Comparison of ENCODE assay signal across 14 mouse cellular contexts in genomic region chr4:117655500-117655863, GRCm38 (mm10). TPM values are rescaled to one million over a fixed set of nuclear protein-coding genes. Genes with fewer than 3 reads are reported as not detected.
A peak's percentile ranks its signal among the peaks of the same experiment; 100 is the strongest.
DNase-seq lines count a peak whose midpoint lies in the region; ATAC-seq lines count a peak whose summit lies in the region.
"Had no signal": no experiment of that assay in that cellular context is flagged by ENCODE, and none has a peak within 500 bp of the region (broad histone marks: within the 10 kb centered on the region; RNA-seq: fewer than 3 reads in every experiment).

No protein-coding gene starts in this region.

- H3K4me2 ChIP-seq in midbrain, embryonic 16.5 days (ENCODE audit: low read length) = no peak overlapping the region
- H3K4me2 ChIP-seq in forebrain, embryonic 11.5 days (ENCODE audit: low read depth, low read length, severe bottlenecking) = no peak overlapping the region
- no peak overlapping the region for H3K4me2 ChIP-seq in hindbrain, embryonic 14.5 days (replicated peaks)
- H3K4me2 ChIP-seq in midbrain, embryonic 15.5 days = no peak overlapping the region
- H3K4me2 ChIP-seq in intestine, embryonic 16.5 days (ENCODE audit: low read depth, low read length) = no peak overlapping the region
- H3K4me2 ChIP-seq: kidney, embryonic 15.5 days; lung, embryonic 15.5 days had no signal

- no peak for ATAC-seq in midbrain, embryonic 16.5 days
- no peak for ATAC-seq in forebrain, embryonic 11.5 days (replicated peaks; ENCODE audit: low FRiP score)
- ATAC-seq in hindbrain, embryonic 14.5 days (ENCODE audit: low FRiP score) = no peak
- ATAC-seq in midbrain, embryonic 15.5 days (replicated peaks) = no peak; the same call in 1 of the 2 replicates
- no peak for ATAC-seq in intestine, embryonic 16.5 days

- H3K27ac ChIP-seq in midbrain, embryonic 10.5 days (replicated peaks) = peak overlapping the region; percentile 75
- H3K27ac ChIP-seq in midbrain, embryonic 16.5 days (ENCODE audit: low read length) = no peak overlapping the region; the same call in 1 of the 2 replicates
- H3K27ac ChIP-seq in forebrain, embryonic 11.5 days (ENCODE audit: low read depth, low read length) = peak overlapping the region; percentile 66; the same call in 1 of the 2 replicates
- 0 out of 2 replicates have a peak overlapping the region, but pooled peaks have one; percentile 41 for H3K27ac ChIP-seq in hindbrain, embryonic 14.5 days
- peak overlapping the region; percentile 67; the same call in 1 of the 2 replicates for H3K27ac ChIP-seq in midbrain, embryonic 15.5 days
- no peak overlapping the region for H3K27ac ChIP-seq in intestine, embryonic 16.5 days (ENCODE audit: low read length)
- H3K27ac ChIP-seq: kidney, embryonic 15.5 days; lung, embryonic 15.5 days had no signal

- peaks cover 81% of the 10 kb centered on the region for H3K4me1 ChIP-seq in midbrain, embryonic 10.5 days
- H3K4me1 ChIP-seq in midbrain, embryonic 16.5 days (ENCODE audit: control insufficient read depth, insufficient read depth, low read length) = peaks cover 30% of the 10 kb centered on the region
- peaks cover 38% of the 10 kb centered on the region for H3K4me1 ChIP-seq in forebrain, embryonic 11.5 days (replicated peaks; ENCODE audit: control insufficient read depth, insufficient read depth, low read length)
- H3K4me1 ChIP-seq in hindbrain, embryonic 14.5 days (replicated peaks; ENCODE audit: control insufficient read depth, insufficient read depth, low read length) = peaks cover 40% of the 10 kb centered on the region
- H3K4me1 ChIP-seq in midbrain, embryonic 15.5 days = peaks cover 58% of the 10 kb centered on the region
- 0 out of 2 replicates have a peak, but pooled peaks cover 10% of the 10 kb centered on the region for H3K4me1 ChIP-seq in intestine, embryonic 16.5 days (ENCODE audit: control insufficient read depth, insufficient read depth, low read length)
- H3K4me1 ChIP-seq: lung, embryonic 15.5 days had no signal

- H3K4me3 ChIP-seq in midbrain, embryonic 10.5 days = no peak overlapping the region
- no peak overlapping the region for H3K4me3 ChIP-seq in midbrain, embryonic 16.5 days (ENCODE audit: low read depth, low read length)
- H3K4me3 ChIP-seq in forebrain, embryonic 11.5 days (ENCODE audit: low read depth, low read length) = no peak overlapping the region
- H3K4me3 ChIP-seq in hindbrain, embryonic 14.5 days (replicated peaks; ENCODE audit: low read length) = no peak overlapping the region
- H3K4me3 ChIP-seq in midbrain, embryonic 15.5 days = no peak overlapping the region
- H3K4me3 ChIP-seq in intestine, embryonic 16.5 days (ENCODE audit: low read length) = no peak overlapping the region
- H3K4me3 ChIP-seq: erythroblast, embryonic 14.5 days; kidney, embryonic 15.5 days; lung, embryonic 15.5 days had no signal

- peaks cover 4% of the 10 kb centered on the region; the same call in 1 of the 2 replicates for H3K36me3 ChIP-seq in midbrain, embryonic 10.5 days
- H3K36me3 ChIP-seq in midbrain, embryonic 16.5 days (ENCODE audit: control insufficient read depth, insufficient read depth, low read length) = no peaks in the 10 kb centered on the region
- H3K36me3 ChIP-seq in forebrain, embryonic 11.5 days (ENCODE audit: control insufficient read depth, insufficient read depth, low read length) = no peaks in the 10 kb centered on the region
- H3K36me3 ChIP-seq in hindbrain, embryonic 14.5 days (replicated peaks; ENCODE audit: control insufficient read depth, insufficient read depth) = no peaks in the 10 kb centered on the region; the same call in 1 of the 2 replicates
- no peaks in the 10 kb centered on the region for H3K36me3 ChIP-seq in midbrain, embryonic 15.5 days (replicated peaks)
- no peaks in the 10 kb centered on the region for H3K36me3 ChIP-seq in intestine, embryonic 16.5 days (ENCODE audit: control insufficient read depth, insufficient read depth, low read length)
- H3K36me3 ChIP-seq: lung, embryonic 15.5 days had no signal

- no peaks in the 10 kb centered on the region for H3K9me3 ChIP-seq in midbrain, embryonic 10.5 days (replicated peaks)
- H3K9me3 ChIP-seq in midbrain, embryonic 16.5 days (replicated peaks; ENCODE audit: control insufficient read depth, low read length, poor library complexity, severe bottlenecking) = no peaks in the 10 kb centered on the region
- H3K9me3 ChIP-seq in forebrain, embryonic 11.5 days (ENCODE audit: control insufficient read depth, low read length) = no peaks in the 10 kb centered on the region
- H3K9me3 ChIP-seq in hindbrain, embryonic 14.5 days (ENCODE audit: control insufficient read depth, low read length) = no peaks in the 10 kb centered on the region
- H3K9me3 ChIP-seq in midbrain, embryonic 15.5 days = no peaks in the 10 kb centered on the region
- H3K9me3 ChIP-seq in intestine, embryonic 16.5 days (ENCODE audit: control insufficient read depth, low read length) = no peaks in the 10 kb centered on the region
- H3K9me3 ChIP-seq: kidney, embryonic 15.5 days; lung, embryonic 15.5 days had no signal

- H3K9ac ChIP-seq in midbrain, embryonic 16.5 days (ENCODE audit: low read depth, low read length) = no peak overlapping the region
- no peak overlapping the region for H3K9ac ChIP-seq in forebrain, embryonic 11.5 days (ENCODE audit: low read length)
- H3K9ac ChIP-seq in hindbrain, embryonic 14.5 days = no peak overlapping the region
- H3K9ac ChIP-seq in midbrain, embryonic 15.5 days = no peak overlapping the region
- H3K9ac ChIP-seq in intestine, embryonic 16.5 days (ENCODE audit: low read depth, low read length) = no peak overlapping the region
- H3K9ac ChIP-seq: kidney, embryonic 15.5 days; lung, embryonic 15.5 days had no signal

- no peak for DNase-seq in midbrain, embryonic 10.5 days (ENCODE audit: low spot score)
- DNase-seq in forebrain, embryonic 11.5 days (ENCODE audit: low spot score) = no peak
- DNase-seq in hindbrain, embryonic 14.5 days (ENCODE audit: low spot score) = no peak
- no peak for DNase-seq in kidney, adult 18-20 months
- DNase-seq in adrenal gland, postnatal 10 days = no peak
- DNase-seq: B cell, adult 2 months; cerebellum, adult 8-10 months; liver had no signal

- 0 out of 2 replicates have a peak, but pooled peaks cover under 1% of the 10 kb centered on the region for H3K27me3 ChIP-seq in midbrain, embryonic 10.5 days (ENCODE audit: low read depth, poor library complexity, severe bottlenecking)
- no peaks in the 10 kb centered on the region for H3K27me3 ChIP-seq in midbrain, embryonic 16.5 days (ENCODE audit: control insufficient read depth, insufficient read depth, low read depth, low read length)
- H3K27me3 ChIP-seq in forebrain, embryonic 11.5 days (ENCODE audit: control insufficient read depth, insufficient read depth, low read length) = no peaks in the 10 kb centered on the region
- no peaks in the 10 kb centered on the region for H3K27me3 ChIP-seq in hindbrain, embryonic 14.5 days (ENCODE audit: control insufficient read depth, insufficient read depth, low read length)
- no peaks in the 10 kb centered on the region for H3K27me3 ChIP-seq in midbrain, embryonic 15.5 days (replicated peaks)
- H3K27me3 ChIP-seq in intestine, embryonic 16.5 days (replicated peaks; ENCODE audit: control insufficient read depth, insufficient read depth, low read length) = no peaks in the 10 kb centered on the region
- H3K27me3 ChIP-seq: kidney, embryonic 15.5 days; lung, embryonic 15.5 days had no signal

- WGBS in midbrain, embryonic 10.5 days = 32% methylated on average over 5 of the region's 5 CpGs
- 34% methylated on average over 5 of the region's 5 CpGs for WGBS in midbrain, embryonic 16.5 days
- 24% methylated on average over 5 of the region's 5 CpGs for WGBS in forebrain, embryonic 11.5 days
- 43% methylated on average over 5 of the region's 5 CpGs for WGBS in hindbrain, embryonic 14.5 days
- WGBS in midbrain, embryonic 15.5 days = 34% methylated on average over 5 of the region's 5 CpGs
- WGBS in intestine, embryonic 16.5 days = 66% methylated on average over 5 of the region's 5 CpGs

RNA-seq across cellular contexts. Expression of gene Dmap1, which starts 26.6 kb away (rescaled TPM):
- polyA plus RNA-seq in midbrain, embryonic 10.5 days (2016; fragmentation: Nextera tagmentation; extraction: Ambion mirVana) = 74.3 and 80.7 TPM in 2 replicates
- 81.9 and 83.3 TPM in 2 replicates for polyA plus RNA-seq in midbrain, embryonic 16.5 days (2015; fragmentation: Nextera tagmentation; extraction: Ambion mirVana)
- 79.1 and 85.9 TPM in 2 replicates for polyA plus RNA-seq in forebrain, embryonic 11.5 days (2014; fragmentation: Nextera tagmentation; extraction: Ambion mirVana)
- polyA plus RNA-seq in hindbrain, embryonic 14.5 days (2014; fragmentation: Nextera tagmentation; extraction: Ambion mirVana) = 82.0 and 85.4 TPM in 2 replicates
- 82.5 and 84.8 TPM in 2 replicates for polyA plus RNA-seq in midbrain, embryonic 15.5 days (2015; fragmentation: Nextera tagmentation; extraction: Ambion mirVana)
- 40.7 and 45.0 TPM in 2 replicates for polyA plus RNA-seq in intestine, embryonic 16.5 days (2015; fragmentation: Nextera tagmentation; extraction: Ambion mirVana)
- total RNA-seq in adrenal gland, postnatal 10 days (2021) = 10 to 100 TPM; 25.6 to 29.6 TPM

Comparison
In these comparisons a context has a peak if more than half of its experiments do, and no peak if none do; other contexts are left out.
1. H3K27ac ChIP-seq: peak in midbrain, embryonic 10.5 days (single experiment), forebrain, embryonic 11.5 days (single experiment), hindbrain, embryonic 14.5 days (single experiment) and midbrain, embryonic 15.5 days (single experiment); none in midbrain, embryonic 16.5 days (single experiment) and intestine, embryonic 16.5 days (single experiment).